Mouse (Mus musculus) hindbrain, embryonic 11.5 days (tissue): ENCODE measurements at regions not wholly inside any gene's neighbourhood (a gene's known extent, or its start where the extent isn't known, plus 50 kb on each side); places are given as distances from the start of the nearest gene placed in this dataset.

Experiments used
- ATAC-seq: fragments of 200-750 bp; cut with Nextera tagmentation; 2 replicates; pipeline ENCODE4 v1.8.0; 2017; ENCODE audit warnings: mild to moderate bottlenecking, moderate TSS enrichment, moderate library complexity; ENCODE audit not compliant: low FRiP score
- DNase-seq: peaks from one replicate; pipeline ENCODE4 v3.0.0-alpha.2; 2015; ENCODE audit warnings: low spot score
- H3K27ac ChIP-seq: fragments of 300-500 bp; sonication (generic); 2 replicates; pipeline ENCODE4 v1.5.1; 2014; ENCODE audit warnings: mild to moderate bottlenecking, low read depth, low read length
- H3K27me3 ChIP-seq: fragments of 300-500 bp; sonication (generic); 2 replicates; pipeline ENCODE4 v1.6.1; 2014; ENCODE audit warnings: mild to moderate bottlenecking, low read length, moderate library complexity, mixed read lengths; ENCODE audit not compliant: control insufficient read depth, insufficient read depth
- H3K36me3 ChIP-seq: fragments of 300-500 bp; sonication (generic); 2 replicates; pipeline ENCODE4 v1.6.1; 2014; ENCODE audit warnings: mild to moderate bottlenecking, low read length, moderate library complexity, mixed read lengths; ENCODE audit not compliant: control insufficient read depth, insufficient read depth
- H3K4me1 ChIP-seq: fragments of 300-500 bp; sonication (generic); replicated peaks from 2 replicates; pipeline ENCODE4 v1.6.1; 2014; ENCODE audit warnings: low read length, mixed read lengths; ENCODE audit not compliant: control insufficient read depth, insufficient read depth
- H3K4me2 ChIP-seq: fragments of 300-500 bp; sonication (generic); replicated peaks from 2 replicates; pipeline ENCODE4 v1.6.1; 2014; ENCODE audit warnings: mild to moderate bottlenecking, low read depth, low read length
- H3K4me3 ChIP-seq: fragments of 300-500 bp; sonication (generic); 2 replicates; pipeline ENCODE4 v1.5.1; 2014; ENCODE audit warnings: low read depth, low read length
- H3K9ac ChIP-seq: fragments of 300-500 bp; sonication (generic); 2 replicates; pipeline ENCODE4 v1.6.1; 2014; ENCODE audit warnings: low read depth, low read length
- H3K9me3 ChIP-seq: fragments of 300-500 bp; sonication (generic); 2 replicates; pipeline ENCODE4 v1.6.1; 2016; ENCODE audit warnings: low read length; ENCODE audit not compliant: control insufficient read depth
- WGBS: fragments of 180-500 bp; shearing (Covaris S2); extraction: QIAGEN DNeasy Blood & Tissue Kit; methylation state at CpG from one replicate; pipeline ENCODE4 v1.1.7; 2014; 5-methylcytosine and 5-hydroxymethylcytosine counted together

DNA sequence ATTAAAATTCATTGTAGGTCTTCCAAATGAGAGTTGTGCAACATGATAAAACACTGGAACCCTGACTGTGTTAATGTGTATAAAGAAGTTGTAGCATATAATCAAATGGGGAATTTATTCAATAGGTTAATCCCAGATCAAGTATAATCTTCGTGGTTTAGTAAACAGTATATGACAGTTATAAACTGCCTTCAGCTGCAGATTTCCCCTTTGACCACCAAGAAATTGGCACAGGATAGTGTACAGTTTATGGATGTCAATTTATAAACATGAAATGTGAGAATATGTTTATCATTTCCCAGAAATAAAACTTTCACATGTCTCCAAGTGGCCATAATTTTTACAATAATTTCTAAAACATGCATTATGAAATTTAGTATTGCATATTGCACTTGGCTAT, 615.3 kb upstream of the Adamts5 start:
- ATAC-seq: no peak
- Histone ChIP-seq H3K4me1 (no peaks in the 10 kb centered on the region), H3K9ac (no peak overlapping the region), H3K4me3 (no peak overlapping the region), H3K9me3 (no peaks in the 10 kb centered on the region), H3K36me3 (no peaks in the 10 kb centered on the region), H3K4me2 (no peak overlapping the region), H3K27ac (no peak overlapping the region), H3K27me3 (no peaks in the 10 kb centered on the region)
- no peak for DNase-seq
- WGBS: 45% methylated on average over 1 of the region's 1 CpGs

- DNase-seq (no peak), ATAC-seq (peak; percentile 63; the same call in 1 of the 2 replicates)
- Histone ChIP-seq H3K4me1 (no peaks in the 10 kb centered on the region), H3K4me3 (no peak overlapping the region), H3K4me2 (no peak overlapping the region), H3K27ac (no peak overlapping the region), H3K27me3 (no peaks in the 10 kb centered on the region), H3K9me3 (no peaks in the 10 kb centered on the region), H3K9ac (no peak overlapping the region), H3K36me3 (no peaks in the 10 kb centered on the region)
- WGBS: 55% methylated on average over 3 of the region's 3 CpGs
These were observed 614.5 kb upstream of the Adamts5 start for GRCm38 (mm10) chr16:86516144-86516543.

GRCm38 (mm10) chr16:86501074-86501952, 599.7 kb upstream of the Adamts5 start:
- H3K4me3 ChIP-seq: no peak overlapping the region
- H3K36me3 ChIP-seq: no peaks in the 10 kb centered on the region
- no peaks in the 10 kb centered on the region for H3K4me1 ChIP-seq
- WGBS: 66% methylated on average over 3 of the region's 3 CpGs
- H3K27ac ChIP-seq: no peak overlapping the region
- DNase-seq: no peak
- H3K27me3 ChIP-seq: no peaks in the 10 kb centered on the region
- H3K9ac ChIP-seq: no peak overlapping the region
- H3K4me2 ChIP-seq: no peak overlapping the region
- ATAC-seq: no peak
- H3K9me3 ChIP-seq: no peaks in the 10 kb centered on the region

DNA sequence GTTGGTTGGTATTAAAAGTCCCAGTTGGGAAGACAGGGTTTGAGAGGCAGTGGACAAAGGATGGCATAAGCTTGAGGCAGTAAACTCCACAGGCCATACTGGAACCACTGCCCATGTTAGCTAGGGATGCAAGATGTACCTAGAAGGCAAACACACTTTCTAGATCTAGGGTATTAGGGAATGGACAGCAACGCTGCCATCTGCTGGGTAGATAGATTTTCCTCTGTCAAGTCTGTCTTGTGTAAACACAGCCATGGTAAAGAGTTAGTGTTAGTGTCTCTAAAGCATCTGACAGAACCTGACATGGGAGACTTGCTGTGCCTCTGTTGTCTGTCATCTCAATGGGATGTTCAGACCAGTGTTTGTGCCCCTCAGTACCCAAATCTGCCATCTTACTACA, 573.5 kb upstream of the Adamts5 start:
- no peak for DNase-seq

GRCm38 (mm10) chr16:86473059-86473740, 571.6 kb upstream of the Adamts5 start:
- Histone ChIP-seq H3K36me3 (no peaks in the 10 kb centered on the region), H3K9ac (no peak overlapping the region), H3K4me3 (no peak overlapping the region), H3K9me3 (no peaks in the 10 kb centered on the region), H3K4me2 (no peak overlapping the region), H3K27ac (no peak overlapping the region), H3K27me3 (no peaks in the 10 kb centered on the region), H3K4me1 (no peaks in the 10 kb centered on the region)
- DNase-seq: peak; percentile 13
- WGBS: 57% methylated on average over 4 of the region's 4 CpGs
- 0 out of 2 replicates have a peak, but pooled peaks have one; percentile 59 for ATAC-seq

More for the DNA sequence above, 573.5 kb upstream of the Adamts5 start:
- Histone ChIP-seq H3K4me1 (no peaks in the 10 kb centered on the region), H3K4me3 (no peak overlapping the region), H3K9me3 (no peaks in the 10 kb centered on the region), H3K27me3 (no peaks in the 10 kb centered on the region), H3K27ac (no peak overlapping the region), H3K4me2 (no peak overlapping the region), H3K9ac (no peak overlapping the region), H3K36me3 (no peaks in the 10 kb centered on the region)
- 59% methylated on average over 1 of the region's 1 CpGs for WGBS
- no peak for ATAC-seq

DNA sequence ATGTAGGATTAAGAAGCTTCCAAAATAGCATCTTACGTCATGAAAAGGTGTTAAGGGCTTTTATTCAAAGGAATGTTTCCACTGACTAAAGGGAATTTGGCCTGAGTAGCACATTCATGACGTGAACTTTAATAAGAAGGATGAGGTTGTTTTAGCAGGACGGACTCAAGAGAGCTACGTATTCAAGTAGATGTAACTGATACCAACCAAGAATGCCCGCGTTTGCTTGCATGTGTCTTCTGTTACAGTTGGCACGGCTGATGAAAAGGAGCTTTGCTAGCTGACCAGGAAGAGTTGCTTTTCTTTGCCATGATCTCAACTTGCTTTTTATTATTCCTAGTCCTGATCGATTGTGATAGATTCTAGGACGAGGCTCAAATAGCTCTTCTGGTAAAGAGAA, 559.4 kb upstream of the Adamts5 start:
- Histone ChIP-seq H3K9ac (no peak overlapping the region), H3K4me2 (no peak overlapping the region), H3K27me3 (no peaks in the 10 kb centered on the region), H3K4me1 (no peaks in the 10 kb centered on the region), H3K9me3 (no peaks in the 10 kb centered on the region), H3K27ac (no peak overlapping the region), H3K36me3 (no peaks in the 10 kb centered on the region), H3K4me3 (no peak overlapping the region)
- no peak for ATAC-seq
- 80% methylated on average over 9 of the region's 9 CpGs for WGBS
- no peak for DNase-seq

DNA sequence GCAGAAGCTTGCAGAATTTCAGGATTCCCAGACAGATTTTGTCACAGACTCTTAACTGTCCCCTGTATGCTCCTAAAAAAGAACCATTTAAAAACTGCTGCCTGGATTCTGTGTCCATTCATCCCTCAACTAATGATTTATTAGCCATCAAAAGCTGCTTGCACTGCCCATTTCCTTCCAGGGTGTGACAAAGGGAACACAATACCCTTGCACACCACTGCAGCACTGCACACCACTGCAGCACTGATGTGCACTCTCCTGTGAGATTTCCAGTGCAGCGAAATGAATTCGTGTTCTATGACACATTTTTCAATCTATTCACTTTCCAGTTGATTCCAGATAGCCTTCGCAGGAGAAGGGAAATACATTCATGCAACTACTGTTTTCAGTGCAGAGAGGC, 555.0 kb upstream of the Adamts5 start:
- no peak for ATAC-seq

GRCm38 (mm10) chr16:86454810-86455209, 553.2 kb upstream of the Adamts5 start:
- Histone ChIP-seq H3K9ac (no peak overlapping the region), H3K9me3 (no peaks in the 10 kb centered on the region), H3K36me3 (no peaks in the 10 kb centered on the region), H3K27ac (no peak overlapping the region), H3K4me2 (no peak overlapping the region), H3K4me1 (no peaks in the 10 kb centered on the region), H3K27me3 (no peaks in the 10 kb centered on the region), H3K4me3 (no peak overlapping the region)
- 83% methylated on average over 3 of the region's 3 CpGs for WGBS
- no peak for ATAC-seq
- DNase-seq: no peak

More for the DNA sequence above, 555.0 kb upstream of the Adamts5 start:
- Histone ChIP-seq H3K9me3 (no peaks in the 10 kb centered on the region), H3K27me3 (no peaks in the 10 kb centered on the region), H3K27ac (no peak overlapping the region), H3K9ac (no peak overlapping the region), H3K4me2 (no peak overlapping the region), H3K36me3 (no peaks in the 10 kb centered on the region), H3K4me3 (no peak overlapping the region), H3K4me1 (no peaks in the 10 kb centered on the region)
- WGBS: 83% methylated on average over 3 of the region's 3 CpGs
- DNase-seq: no peak

GRCm38 (mm10) chr16:86454031-86454430, 552.4 kb upstream of the Adamts5 start:
- no peaks in the 10 kb centered on the region for H3K36me3 ChIP-seq
- H3K9ac ChIP-seq: no peak overlapping the region
- no peaks in the 10 kb centered on the region for H3K9me3 ChIP-seq
- no peak overlapping the region for H3K4me3 ChIP-seq
- DNase-seq: no peak
- no peaks in the 10 kb centered on the region for H3K27me3 ChIP-seq
- ATAC-seq: no peak
- no peak overlapping the region for H3K27ac ChIP-seq
- no peaks in the 10 kb centered on the region for H3K4me1 ChIP-seq
- no peak overlapping the region for H3K4me2 ChIP-seq
